Mouse (Mus musculus) E14TG2a.4 (cell line): ENCODE data around the gene Sdsl.

ENCODE experiments used
- H3K27me3 ChIP-seq: 2 replicates; pipeline ENCODE4 v1.6.1; 2014; ENCODE audit warnings: low read length, control low read depth; ENCODE audit not compliant: insufficient read depth
- H3K36me3 ChIP-seq: 2 replicates; pipeline ENCODE4 v1.6.1; 2014; ENCODE audit warnings: low read length, control low read depth; ENCODE audit not compliant: insufficient read depth
- H3K4me1 ChIP-seq: replicated peaks from 2 replicates; pipeline ENCODE4 v1.6.1; 2014; ENCODE audit warnings: low read depth, low read length, control low read depth
- H3K4me3 ChIP-seq: replicated peaks from 2 replicates; pipeline ENCODE4 v1.5.1; 2014; ENCODE audit warnings: mild to moderate bottlenecking, low read length
- H3K9me3 ChIP-seq: 2 replicates; pipeline ENCODE4 v1.6.1; 2014; ENCODE audit warnings: low read length, control low read depth
- CTCF ChIP-seq: conservative IDR thresholded peaks from 2 replicates; pipeline ENCODE4 v1.5.1; 2014; ENCODE audit warnings: low read length
- NANOG ChIP-seq: IDR thresholded peaks from 2 replicates; pipeline ENCODE4 v1.6.1; 2014; ENCODE audit warnings: borderline replicate concordance, low read length, mixed read lengths
- POU5F1 ChIP-seq: IDR thresholded peaks from 2 replicates; pipeline ENCODE4 v1.6.1; 2014; ENCODE audit warnings: low read length, borderline replicate concordance

Gene Sdsl

GRCm38 (mm10) chr5:120499202-120499601 is 26.6 kb upstream of the Sdsl start:
- no peaks in the 10 kb centered on the region for H3K9me3 ChIP-seq
- peaks cover 11% of the 10 kb centered on the region for H3K27me3 ChIP-seq
- TF ChIP-seq POU5F1 (no peak), CTCF (no peak), NANOG (no peak)
- peaks cover 68% of the 10 kb centered on the region for H3K4me1 ChIP-seq
- H3K36me3 ChIP-seq, result peaks cover 56% of the 10 kb centered on the region
- no peak overlapping the region for H3K4me3 ChIP-seq

- peaks cover 79% of the 10 kb centered on the region for H3K4me1 ChIP-seq
- no peak overlapping the region for H3K4me3 ChIP-seq
- no peaks in the 10 kb centered on the region for H3K9me3 ChIP-seq
- no peaks in the 10 kb centered on the region for H3K27me3 ChIP-seq
- H3K36me3 ChIP-seq, result peaks cover 78% of the 10 kb centered on the region
- TF ChIP-seq CTCF, result no peak
- TF ChIP-seq POU5F1, result no peak
- TF ChIP-seq NANOG, result no peak
Observed at GRCm38 (mm10) chr5:120497071-120497470, 24.5 kb upstream of the Sdsl start.

- no peak for TF ChIP-seq POU5F1
- TF ChIP-seq CTCF, result no peak
- TF ChIP-seq NANOG, result no peak
- Histone ChIP-seq H3K4me1 (peaks cover 85% of the 10 kb centered on the region), H3K4me3 (no peak overlapping the region), H3K27me3 (no peaks in the 10 kb centered on the region), H3K36me3 (peaks cover 86% of the 10 kb centered on the region), H3K9me3 (no peaks in the 10 kb centered on the region)
Observed at GRCm38 (mm10) chr5:120495703-120496226, 23.2 kb upstream of the Sdsl start.

- Histone ChIP-seq H3K27me3 (no peaks in the 10 kb centered on the region), H3K4me1 (peaks cover 91% of the 10 kb centered on the region), H3K4me3 (no peak overlapping the region), H3K9me3 (no peaks in the 10 kb centered on the region), H3K36me3 (peaks cover 92% of the 10 kb centered on the region)
- TF ChIP-seq CTCF (no peak), NANOG (no peak), POU5F1 (no peak)
Observed at GRCm38 (mm10) chr5:120495064-120495702, 22.6 kb upstream of the Sdsl start.

- Histone ChIP-seq H3K4me3 (no peak overlapping the region), H3K36me3 (peaks cover 90% of the 10 kb centered on the region), H3K9me3 (no peaks in the 10 kb centered on the region), H3K27me3 (no peaks in the 10 kb centered on the region), H3K4me1 (peaks cover 89% of the 10 kb centered on the region)
- TF ChIP-seq POU5F1 (no peak), NANOG (no peak), CTCF (no peak)
Observed at GRCm38 (mm10) chr5:120493873-120494395, 21.3 kb upstream of the Sdsl start.

GRCm38 (mm10) chr5:120493440-120493839 is 20.8 kb upstream of the Sdsl start:
- TF ChIP-seq POU5F1, result no peak
- TF ChIP-seq CTCF, result no peak
- no peak for TF ChIP-seq NANOG
- Histone ChIP-seq H3K36me3 (peaks cover 90% of the 10 kb centered on the region), H3K4me3 (no peak overlapping the region)

GRCm38 (mm10) chr5:120492437-120492836 is 19.8 kb upstream of the Sdsl start:
- Histone ChIP-seq H3K36me3 (peaks cover 92% of the 10 kb centered on the region), H3K9me3 (no peaks in the 10 kb centered on the region), H3K27me3 (no peaks in the 10 kb centered on the region), H3K4me3 (peak overlapping the region; percentile 51), H3K4me1 (peaks cover 90% of the 10 kb centered on the region)
- TF ChIP-seq POU5F1 (no peak), CTCF (peak; percentile 85), NANOG (no peak)

More at GRCm38 (mm10) chr5:120493440-120493839, 20.8 kb upstream of the Sdsl start:
- H3K27me3 ChIP-seq, result no peaks in the 10 kb centered on the region
- no peaks in the 10 kb centered on the region for H3K9me3 ChIP-seq
- peaks cover 89% of the 10 kb centered on the region for H3K4me1 ChIP-seq

GRCm38 (mm10) chr5:120490679-120491192 is 18.1 kb upstream of the Sdsl start:
- no peaks in the 10 kb centered on the region for H3K9me3 ChIP-seq
- peaks cover 79% of the 10 kb centered on the region for H3K4me1 ChIP-seq
- H3K36me3 ChIP-seq, result peaks cover 92% of the 10 kb centered on the region
- no peak for TF ChIP-seq NANOG
- no peak for TF ChIP-seq POU5F1
- no peak for TF ChIP-seq CTCF
- no peaks in the 10 kb centered on the region for H3K27me3 ChIP-seq
- H3K4me3 ChIP-seq, result peak overlapping the region; percentile 32; the same call in 1 of the 2 replicates

- TF ChIP-seq CTCF, result no peak
- no peak for TF ChIP-seq POU5F1
- TF ChIP-seq NANOG, result no peak
Observed at GRCm38 (mm10) chr5:120487844-120488243, 15.2 kb upstream of the Sdsl start.

More at GRCm38 (mm10) chr5:120487844-120488243, 15.2 kb upstream of the Sdsl start:
- H3K27me3 ChIP-seq, result no peaks in the 10 kb centered on the region
- H3K9me3 ChIP-seq, result no peaks in the 10 kb centered on the region
- H3K4me3 ChIP-seq, result no peak overlapping the region
- H3K36me3 ChIP-seq, result peaks cover 82% of the 10 kb centered on the region
- H3K4me1 ChIP-seq, result peaks cover 72% of the 10 kb centered on the region
